Mouse (Mus musculus) kidney, postnatal 10 days (tissue): ENCODE data around the gene Chrm1.
"Not testable (repeated sequence)": the region's sequence is repeated elsewhere in the genome, so short reads cannot be mapped to it uniquely, and the experiment has no call there.

ENCODE experiments used
- DNase-seq: peaks from one replicate; pipeline ENCODE4 v3.0.0; 2021; ENCODE audit warnings: mixed read lengths

The Chrm1 gene

DNA sequence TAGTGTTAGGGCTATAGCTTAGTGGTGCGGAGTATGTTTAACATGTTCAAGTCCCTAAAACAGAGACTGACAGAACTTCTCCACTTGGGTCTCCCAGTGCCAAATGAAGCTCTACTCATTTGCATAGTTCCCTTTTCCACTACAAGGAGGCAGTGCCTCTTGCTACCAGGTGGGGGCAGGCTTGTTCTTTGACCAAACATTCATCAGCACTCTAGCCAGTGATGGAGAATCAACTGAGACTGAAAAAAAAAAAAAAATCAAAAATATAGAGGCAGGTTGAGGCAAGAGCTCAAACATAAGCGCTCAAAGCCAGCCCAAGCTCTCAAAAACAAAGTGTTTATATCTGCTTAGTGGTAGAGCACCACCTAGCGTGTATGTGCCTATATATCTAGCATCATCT, 54.8 kb downstream of the Chrm1 start:
- peak; percentile 58 for DNase-seq

DNA sequence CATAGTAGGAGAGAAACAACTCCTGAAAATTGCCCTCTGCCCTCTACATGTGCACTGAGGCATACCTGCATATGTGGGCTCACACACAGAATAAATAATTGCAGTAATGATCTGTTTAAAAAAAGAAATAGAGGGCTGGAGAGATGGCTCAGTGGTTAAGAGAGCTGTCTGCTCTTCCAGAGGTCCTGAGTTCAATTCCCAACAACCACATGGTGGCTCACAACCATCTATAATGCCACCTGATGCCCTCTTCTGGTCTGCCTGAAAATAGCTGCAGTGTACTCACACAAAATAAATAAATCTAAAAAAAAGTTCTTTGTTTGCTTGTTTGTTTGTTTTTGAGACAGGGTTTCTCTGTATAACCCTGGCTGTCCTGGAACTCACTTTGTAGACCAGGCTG, 55.4 kb downstream of the Chrm1 start:
- DNase-seq, result not testable (repeated sequence)

DNA sequence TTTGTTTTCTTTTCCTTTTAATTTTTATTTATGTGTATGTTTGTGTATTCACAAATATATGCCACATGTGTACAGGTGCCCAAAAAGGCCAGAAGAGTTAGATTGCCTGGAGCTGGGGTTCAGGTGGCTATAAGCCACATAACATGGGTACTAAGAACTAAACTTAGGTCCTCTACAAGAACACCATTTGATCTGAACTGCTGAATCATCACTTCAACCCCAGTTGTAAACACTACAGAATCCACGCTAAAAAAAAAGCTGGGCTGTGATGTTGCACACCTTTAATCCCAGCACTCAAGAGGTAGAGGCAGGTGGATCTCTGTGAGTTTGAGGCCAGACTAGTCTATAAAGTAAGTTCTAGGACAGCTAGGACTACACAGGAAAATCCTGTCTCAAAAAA, 57.8 kb downstream of the Chrm1 start:
- DNase-seq, result no peak

DNA sequence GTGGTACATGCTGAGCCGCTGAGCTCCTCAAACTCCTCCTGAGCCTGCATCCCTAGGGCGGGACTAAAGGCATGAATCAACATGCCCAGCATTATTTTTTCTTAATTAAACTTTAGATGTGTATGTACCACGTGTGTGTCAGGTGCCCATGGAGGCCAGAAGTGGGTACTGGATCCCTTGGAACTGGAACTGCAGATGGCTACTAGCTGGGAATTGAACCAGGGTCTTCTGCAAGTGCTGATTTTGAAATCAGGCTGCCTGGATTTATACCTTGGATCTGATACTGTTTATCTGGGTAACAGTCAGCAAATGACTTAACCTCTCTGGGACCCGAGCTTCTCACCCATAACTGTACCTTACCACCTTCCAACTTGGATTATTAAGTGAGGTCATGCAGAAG, 58.4 kb downstream of the Chrm1 start:
- no peak for DNase-seq

DNA sequence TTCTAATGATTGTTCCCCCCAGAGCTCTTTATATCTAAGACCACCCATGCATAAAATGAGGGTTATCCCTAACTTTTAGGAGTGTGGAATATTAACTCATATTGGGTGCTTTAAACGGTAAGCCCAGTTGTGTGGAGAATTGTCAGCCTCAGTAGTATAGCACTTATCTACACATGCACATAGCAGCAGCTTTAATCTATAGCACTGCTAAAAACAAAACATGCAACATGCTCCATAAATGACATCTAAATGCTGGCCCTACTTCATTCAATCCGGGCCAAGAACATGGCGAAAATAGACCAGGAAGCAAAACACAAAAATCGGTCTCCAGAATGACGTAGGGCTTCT, 58.9 kb downstream of the Chrm1 start:
- no peak for DNase-seq

DNA sequence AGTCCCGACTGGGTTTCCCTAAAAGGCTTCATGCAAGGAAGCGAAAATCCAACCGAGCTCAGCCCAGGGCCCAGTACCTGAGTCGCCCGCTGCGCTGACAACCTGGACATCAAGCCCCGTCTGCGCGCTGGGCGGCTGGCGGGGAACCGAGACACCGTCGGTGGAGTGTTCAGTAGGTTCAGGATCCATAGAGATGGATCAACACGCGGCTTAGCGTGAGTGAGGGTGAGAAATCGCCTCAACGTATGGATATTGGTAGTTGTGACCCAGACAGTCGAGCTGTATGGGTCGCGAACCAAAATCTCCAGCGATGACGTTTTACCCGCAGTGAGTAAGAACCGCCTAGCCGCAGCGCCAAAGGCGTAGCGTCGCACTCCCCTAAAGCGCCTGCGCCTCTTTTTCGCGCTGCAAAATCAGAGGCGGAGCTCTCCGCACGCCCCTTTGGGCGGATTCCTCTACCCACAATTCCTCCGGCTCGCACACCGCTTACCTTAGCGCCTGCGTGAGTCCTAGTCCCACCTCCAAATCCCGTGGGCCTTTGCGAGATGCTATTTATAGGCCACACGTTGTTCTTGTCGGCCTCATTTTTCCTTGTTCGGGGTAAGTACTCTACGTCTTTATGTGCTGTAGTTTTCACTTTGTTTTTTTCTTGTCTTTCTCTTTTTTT, 59.5 kb downstream of the Chrm1 start, which contains the start of gene Slc3a2:
Gene Slc3a2 (minus strand): TSS at position 463 of the 667 bp plus-strand sequence.
- peak; percentile 96 for DNase-seq

DNA sequence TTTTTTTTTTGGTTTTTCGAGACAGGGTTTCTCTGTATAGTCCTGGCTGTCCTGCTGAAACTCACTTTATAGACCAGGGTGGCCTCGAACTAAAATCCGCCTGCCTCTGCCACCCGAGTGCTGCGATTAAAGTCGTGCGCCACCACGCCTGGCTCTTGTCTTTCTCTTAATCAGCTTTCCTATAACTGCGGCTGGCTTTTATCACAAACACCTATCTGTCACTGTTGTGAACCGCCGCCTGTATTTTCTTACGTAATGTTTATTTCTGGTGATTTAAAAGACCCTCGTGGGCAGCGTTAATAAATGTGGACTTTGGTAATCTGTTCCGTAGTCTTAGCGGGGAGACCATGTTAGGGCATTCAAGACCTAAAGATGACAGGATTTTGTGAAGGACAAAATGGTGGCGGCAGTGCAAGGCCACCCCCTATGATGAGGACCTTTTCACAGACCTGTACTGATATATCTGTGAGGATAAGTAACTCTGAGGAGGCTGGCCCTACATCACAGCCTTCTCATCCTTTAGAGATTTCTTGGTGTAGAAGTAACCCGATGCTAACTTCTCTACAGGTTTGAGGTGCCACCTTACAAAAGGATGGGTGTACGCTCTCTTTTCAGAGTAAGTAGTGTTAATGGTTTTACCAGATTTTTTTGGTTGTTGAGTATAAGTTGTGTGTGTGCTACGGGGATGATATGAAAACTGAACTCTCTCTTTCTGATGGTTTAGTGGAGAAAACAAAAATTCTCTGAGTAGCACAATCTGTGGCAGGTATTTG, 60.2 kb downstream of the Chrm1 start:
- DNase-seq, result no peak

DNA sequence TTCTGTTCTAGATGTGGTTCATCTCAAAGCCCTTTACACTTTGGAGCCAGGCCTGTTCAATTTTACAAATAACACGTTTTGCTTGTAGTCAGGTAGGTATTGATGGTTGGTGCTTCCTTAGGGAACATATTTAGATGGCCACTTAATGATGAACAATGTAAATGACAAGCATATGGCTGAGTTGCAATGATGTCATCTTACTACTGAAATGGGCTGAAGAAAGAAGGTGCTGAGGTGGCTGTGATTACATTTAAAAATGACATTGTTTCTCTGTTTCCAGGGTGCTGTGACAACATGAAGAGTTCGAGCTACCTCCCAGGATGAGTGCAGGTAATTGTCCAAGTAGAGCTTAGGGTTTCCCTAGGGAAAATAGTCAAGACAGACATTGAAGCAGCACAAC, 60.8 kb downstream of the Chrm1 start:
- no peak for DNase-seq

DNA sequence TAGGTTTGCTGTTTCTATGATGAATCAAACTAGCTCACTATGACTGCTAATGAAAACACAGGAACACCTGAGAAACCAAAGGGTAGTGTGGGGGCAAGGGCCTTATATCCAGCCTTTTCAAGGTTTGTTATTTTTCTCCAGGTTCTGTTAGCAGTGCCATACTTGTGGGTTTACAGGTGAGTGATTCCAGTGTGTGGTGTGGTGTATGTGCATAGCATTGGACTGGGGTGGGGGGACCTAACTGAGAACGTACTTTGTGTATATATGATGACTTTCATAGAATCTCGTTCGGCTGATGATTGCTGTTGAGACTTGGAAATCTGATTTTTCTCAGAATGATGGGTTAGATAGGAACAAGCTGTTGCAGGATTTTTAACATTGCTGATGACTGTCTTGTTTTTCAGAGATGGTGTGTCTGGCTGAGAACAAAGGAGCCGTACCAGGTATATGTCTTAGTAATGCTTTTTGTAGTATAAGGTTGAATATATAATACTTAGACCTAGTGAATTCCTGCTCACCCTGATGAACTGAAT, 61.6 kb downstream of the Chrm1 start:
- DNase-seq, result no peak

DNA sequence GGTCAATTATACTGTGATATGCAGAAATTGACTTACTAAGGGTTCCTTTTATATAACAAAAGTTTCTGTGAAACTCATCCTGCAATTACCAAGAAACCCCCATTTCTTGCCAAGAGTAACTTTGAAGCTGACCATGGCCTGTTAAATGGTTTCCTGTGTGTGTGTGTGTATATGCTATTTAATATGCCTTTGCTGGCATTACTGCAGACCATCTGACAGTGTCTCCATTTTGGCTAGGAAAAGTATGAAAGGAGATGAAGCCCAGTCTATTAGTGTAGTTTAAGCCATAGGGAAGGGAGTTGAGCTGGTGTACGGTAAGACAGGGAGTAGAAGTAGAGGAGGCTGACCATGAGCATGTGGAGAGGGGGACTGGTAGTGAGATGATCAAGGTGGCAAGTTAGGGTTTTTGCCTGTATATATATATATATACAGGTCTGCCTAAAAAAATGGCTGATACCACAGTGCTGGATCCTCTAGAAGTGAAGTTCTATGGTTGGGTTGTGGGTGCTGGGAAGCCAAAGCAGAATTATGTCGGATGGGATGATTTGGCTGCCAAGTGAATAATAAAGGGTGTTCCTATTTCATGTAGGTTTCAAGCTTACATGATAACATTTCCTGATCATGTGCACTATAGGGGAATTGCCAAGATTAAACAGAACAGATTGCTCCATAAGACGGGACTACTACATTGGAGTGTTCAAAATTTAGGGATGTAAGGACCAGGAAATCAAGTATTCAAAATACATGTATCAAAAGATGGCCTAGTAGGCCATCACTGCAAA, 63.2 kb downstream of the Chrm1 start:
- DNase-seq, result no peak

DNA sequence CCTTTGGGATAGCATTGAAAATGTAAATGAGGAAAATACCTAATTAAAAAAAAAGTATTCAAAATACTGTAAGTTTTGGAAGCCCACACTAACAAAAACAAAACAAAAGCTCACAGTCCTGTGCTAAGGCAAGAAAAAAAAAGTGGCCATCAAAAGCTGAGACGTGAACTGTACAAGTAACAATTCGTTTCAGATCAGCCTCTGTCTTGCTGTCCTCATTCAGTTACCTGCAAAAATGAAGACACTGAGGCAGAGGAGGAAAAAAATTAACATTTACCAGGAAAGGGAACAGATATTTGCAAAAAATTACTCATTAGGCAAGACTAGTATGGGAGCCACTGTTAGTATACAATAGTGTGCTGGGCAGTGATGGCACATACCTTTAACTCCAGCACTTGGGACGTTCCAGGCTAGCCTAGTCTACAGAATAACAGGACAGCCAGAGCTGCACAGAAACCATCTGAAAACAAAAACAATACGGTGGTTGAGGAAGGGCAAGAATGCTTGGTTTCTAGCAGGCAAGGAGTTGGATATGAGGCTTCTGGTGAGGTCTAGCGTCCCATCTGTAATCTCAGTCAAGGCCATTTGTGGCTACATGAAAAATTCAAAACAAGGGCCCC, 64.0 kb downstream of the Chrm1 start:
- DNase-seq, result no peak

DNA sequence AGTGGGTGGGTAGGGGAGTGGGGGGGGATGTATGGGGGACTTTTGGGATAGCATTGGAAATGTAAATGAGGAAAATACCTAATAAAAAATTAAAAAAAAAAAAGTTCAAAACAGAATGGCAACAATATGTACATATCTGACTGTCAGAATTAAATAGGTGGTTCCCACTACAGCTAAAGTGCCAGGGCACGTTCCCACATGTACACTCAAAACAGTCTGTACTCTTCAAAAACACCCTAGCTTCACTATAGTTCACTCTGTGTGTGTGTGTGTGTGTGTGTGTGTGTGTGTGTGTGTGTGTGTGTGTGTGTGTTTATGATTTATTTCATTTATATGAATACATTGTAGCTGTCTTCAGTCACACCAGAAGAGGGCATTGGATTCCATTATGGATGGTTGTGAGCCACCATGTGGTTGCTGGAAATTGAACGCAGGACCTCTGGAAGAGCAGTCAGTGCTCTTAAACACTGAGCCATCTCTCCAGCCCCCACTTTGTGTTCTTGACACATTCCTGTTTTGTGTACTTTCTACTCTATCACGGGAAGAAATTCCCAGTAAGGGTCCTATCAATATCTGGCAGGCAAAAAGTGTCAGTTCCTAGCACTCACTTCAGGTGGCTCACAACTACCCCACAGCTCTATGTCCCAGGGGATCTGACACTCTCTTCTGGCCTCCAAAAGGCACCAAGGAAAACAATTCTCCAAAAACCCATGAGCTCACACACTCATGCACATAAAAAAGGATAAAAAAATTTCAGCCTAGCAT, 64.9 kb downstream of the Chrm1 start:
- not testable (repeated sequence) for DNase-seq
